Mouse (Mus musculus): ENCODE results near the gene B4galnt2.

Gene B4galnt2

GRCm38 (mm10) chr11:95838999-95839868, 75.5 kb downstream of the B4galnt2 start:
- no peak for DNase-seq

GRCm38 (mm10) chr11:95838598-95838997, 76.1 kb downstream of the B4galnt2 start:
- peak; percentile 83 for DNase-seq

GRCm38 (mm10) chr11:95837059-95837458, 77.6 kb downstream of the B4galnt2 start, which contains the start of gene Gngt2:
Gene Gngt2, plus strand, starts transcription at chr11:95837216.
- no peak for DNase-seq

- DNase-seq, result no peak
Observed at GRCm38 (mm10) chr11:95836433-95836832, 78.3 kb downstream of the B4galnt2 start.

GRCm38 (mm10) chr11:95835832-95836231, 78.9 kb downstream of the B4galnt2 start:
- no peak for DNase-seq

GRCm38 (mm10) chr11:95834742-95835710, 79.7 kb downstream of the B4galnt2 start:
- peak; percentile 78 for DNase-seq

GRCm38 (mm10) chr11:95834143-95834667, 80.5 kb downstream of the B4galnt2 start:
- DNase-seq, result peak; percentile 93

GRCm38 (mm10) chr11:95833631-95834142, 81.0 kb downstream of the B4galnt2 start:
- DNase-seq, result no peak

GRCm38 (mm10) chr11:95833006-95833570, 81.6 kb downstream of the B4galnt2 start:
- DNase-seq, result no peak

- no peak for DNase-seq
Observed at GRCm38 (mm10) chr11:95832129-95833005, 82.3 kb downstream of the B4galnt2 start.

GRCm38 (mm10) chr11:95831641-95832040, 83.0 kb downstream of the B4galnt2 start:
- no peak for DNase-seq

- DNase-seq, result no peak
Observed at GRCm38 (mm10) chr11:95831276-95831619, 83.4 kb downstream of the B4galnt2 start.

GRCm38 (mm10) chr11:95830411-95831275, 84.0 kb downstream of the B4galnt2 start:
- no peak for DNase-seq

- no peak for DNase-seq
Observed at GRCm38 (mm10) chr11:95829526-95830050, 85.1 kb downstream of the B4galnt2 start.

- no peak for DNase-seq
Observed at GRCm38 (mm10) chr11:95828181-95828964, 86.3 kb downstream of the B4galnt2 start.

GRCm38 (mm10) chr11:95827464-95828085, 87.1 kb downstream of the B4galnt2 start:
- DNase-seq, result no peak

- no peak for DNase-seq
Observed at GRCm38 (mm10) chr11:95827168-95827447, 87.6 kb downstream of the B4galnt2 start.

GRCm38 (mm10) chr11:95826317-95827167, 88.1 kb downstream of the B4galnt2 start:
- no peak for DNase-seq

Data from layer of hippocampus, adult 9-11 months (tissue).